Mouse (Mus musculus) spleen, adult 2 months (tissue): ENCODE measurements around the gene Padi6.

Source experiments
- CTCF ChIP-seq: fragments of 200-500 bp; IDR thresholded peaks from 2 replicates; pipeline ENCODE4 v1.5.1; 2011; ENCODE audit warnings: mild to moderate bottlenecking, inconsistent platforms; ENCODE audit not compliant: insufficient read depth, insufficient read length, insufficient replicate concordance; ENCODE audit errors: extremely low read depth
- POLR2A ChIP-seq: fragments of 200-500 bp; IDR thresholded peaks from 2 replicates; pipeline ENCODE4 v1.6.1; 2011; ENCODE audit warnings: low read depth, low read length, inconsistent platforms

- no peak for TF ChIP-seq CTCF
- TF ChIP-seq POLR2A: no peak
These were observed 24.0 kb downstream of the Padi6 start for GRCm38 (mm10) chr4:140718436-140718835.
